Mouse (Mus musculus): ENCODE measurements around the gene Chd4.

DNA sequence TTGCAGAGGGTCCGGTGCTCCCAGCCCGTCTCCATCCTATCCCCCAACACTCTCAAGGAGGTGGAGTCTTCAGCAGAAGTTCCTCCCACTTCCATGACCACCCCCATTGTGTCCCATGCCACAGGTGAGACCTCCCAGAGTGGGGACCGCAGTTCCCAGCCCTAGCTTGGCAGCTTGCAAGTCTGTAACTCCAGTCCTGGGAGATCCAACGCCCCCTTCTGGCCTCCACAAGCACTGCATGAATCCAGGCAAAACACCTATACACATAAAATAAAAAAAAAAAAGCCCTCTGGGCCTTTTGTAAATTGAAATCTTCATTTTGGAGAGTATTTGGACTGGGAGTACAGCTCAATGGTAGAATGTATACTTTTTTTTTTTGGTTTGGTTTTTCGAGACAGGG, 44.5 kb upstream of the Chd4 start:
- TF ChIP-seq CTCF (IDR thresholded peaks at IDR 0.05; ENCODE audit: low read depth, low read length) = peak; percentile 59
- TF ChIP-seq POLR2A (IDR thresholded peaks at IDR 0.05; ENCODE audit: borderline replicate concordance, low read depth, low read length) = no peak

Data from bone marrow macrophage, adult 2 months (primary cell).